Mouse (Mus musculus) heart, adult 2 months (tissue): Measurements from ENCODE around the gene Epb41l2. TPM values are rescaled to one million over a fixed set of nuclear protein-coding genes. Genes with fewer than 3 reads are reported as not detected.

Source experiments
- DNase-seq, 2 experiments: peaks; one replicate each; pipeline ENCODE4 v3.0.0; 2021
- H3K27ac ChIP-seq: fragments of 200-600 bp; 2 replicates; pipeline ENCODE4 v1.8.1; 2022
- H3K27me3 ChIP-seq: fragments of 200-500 bp; 2 replicates; pipeline ENCODE4 v1.6.1; 2012; ENCODE audit warnings: mild to moderate bottlenecking, low read length, inconsistent platforms, mixed read lengths; ENCODE audit not compliant: control insufficient read depth, insufficient read depth
- H3K36me3 ChIP-seq: fragments of 200-500 bp; 2 replicates; pipeline ENCODE4 v1.6.1; 2012; ENCODE audit warnings: low read length, inconsistent platforms; ENCODE audit not compliant: control insufficient read depth, insufficient read depth
- H3K4me1 ChIP-seq: fragments of 200-500 bp; 2 replicates; pipeline ENCODE4 v1.6.1; 2011; ENCODE audit warnings: low read length; ENCODE audit not compliant: control insufficient read depth, insufficient read depth
- H3K4me3 ChIP-seq: fragments of 200-600 bp; 2 replicates; pipeline ENCODE4 v1.8.1; 2022
- H3K79me2 ChIP-seq: fragments of 200-500 bp; replicated peaks from 2 replicates; pipeline ENCODE4 v1.6.1; 2012; ENCODE audit warnings: mild to moderate bottlenecking, inconsistent platforms, low read length, moderate library complexity, mixed read lengths; ENCODE audit not compliant: control insufficient read depth, insufficient read depth
- H3K9ac ChIP-seq: fragments of 200-500 bp; 2 replicates; pipeline ENCODE4 v1.6.1; 2012; ENCODE audit warnings: low read depth, mild to moderate bottlenecking, control low read depth, inconsistent platforms, low read length, mixed read lengths
- CTCF ChIP-seq: fragments of 200-600 bp; IDR thresholded peaks from 2 replicates; pipeline ENCODE4 v1.8.1; 2022; ENCODE audit warnings: antibody characterized with exemption, mild to moderate bottlenecking, moderate library complexity
- EP300 ChIP-seq: fragments of 200-500 bp; IDR thresholded peaks from 2 replicates; pipeline ENCODE4 v1.6.1; 2011; ENCODE audit warnings: low read depth, low read length, control low read depth; ENCODE audit not compliant: insufficient read depth
- POLR2A ChIP-seq: fragments of 200-500 bp; IDR thresholded peaks from 2 replicates; pipeline ENCODE4 v1.6.1; 2011; ENCODE audit warnings: mild to moderate bottlenecking, low read depth, low read length, control low read depth; ENCODE audit not compliant: insufficient read depth
- WGBS: fragments of 180-500 bp; shearing (Covaris S2); methylation state at CpG from one replicate; pipeline ENCODE4 v1.1.7; 2018; 5-methylcytosine and 5-hydroxymethylcytosine counted together
- intact Hi-C: fragments of 180-260 bp; cut with DNase I; formaldehyde crosslinking; loops from one replicate; pipeline ENCODE4 v1.15.1; 2025
- polyA plus RNA-seq: library from polyadenylated mRNA; depleted of rRNA; stranded (reverse); fragments of >200 nt; gene quantifications from 2 replicates; pipeline ENCODE4 v1.2.3, GENCODE M21; 2012
- total RNA-seq, 2 experiments: library from RNA; stranded (reverse); gene quantifications; 2 replicates each; pipeline ENCODE4 v1.2.3; 2021

Epb41l2 gene
- total and polyA plus RNA-seq, 3 experiments = 24.0 to 49.1 (median 40.5) TPM

DNA sequence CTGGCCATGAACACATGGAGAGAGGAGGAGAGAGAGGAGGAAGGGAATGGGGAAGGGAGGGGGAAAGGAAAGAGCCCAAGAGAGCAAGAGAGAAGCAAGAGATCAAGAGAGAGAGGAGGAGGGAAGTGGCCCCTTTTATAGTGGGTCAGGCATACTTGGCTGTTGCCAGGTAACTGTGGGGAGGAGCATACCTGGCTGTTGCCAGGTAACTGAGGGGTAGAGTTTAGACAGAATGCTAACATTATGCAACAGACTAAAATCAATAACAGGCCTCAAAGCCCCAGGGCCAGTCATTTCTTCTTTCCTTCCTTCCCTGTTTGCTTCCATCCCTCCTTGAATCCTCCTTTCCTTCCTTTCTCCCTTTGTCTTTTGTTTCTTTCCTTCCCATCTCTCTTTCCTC lies 41.9 kb upstream of the Epb41l2 start:
- Histone ChIP-seq H3K27me3 (no peaks in the 10 kb centered on the region), H3K27ac (no peak overlapping the region), H3K4me3 (no peak overlapping the region), H3K36me3 (no peaks in the 10 kb centered on the region; the same call in 1 of the 2 replicates), H3K79me2 (no peaks in the 10 kb centered on the region), H3K9ac (no peak overlapping the region), H3K4me1 (no peaks in the 10 kb centered on the region)
- intact Hi-C loops = no loop called here
- no peak for TF ChIP-seq POLR2A
- no peak for TF ChIP-seq EP300
- TF ChIP-seq CTCF = no peak
- DNase-seq = no peak

DNA sequence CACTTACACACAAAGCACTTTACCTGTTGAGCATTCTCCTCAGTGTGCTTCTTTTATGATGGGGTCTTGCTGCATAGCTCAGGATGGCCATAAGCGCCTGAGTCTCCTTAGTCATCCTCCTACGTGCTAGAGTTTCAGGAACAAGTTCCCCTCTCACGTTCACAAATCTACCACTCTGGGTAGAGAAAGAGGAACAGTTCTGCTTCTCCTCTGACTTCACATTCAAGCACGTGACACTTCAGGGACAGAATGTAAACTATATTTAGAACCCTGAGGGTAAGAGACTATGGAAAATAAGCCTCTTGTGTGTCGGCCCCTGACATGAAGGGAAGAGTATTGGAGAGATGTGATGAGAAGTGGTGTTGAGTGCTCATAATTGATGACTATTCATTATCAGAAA lies 41.2 kb upstream of the Epb41l2 start:
- H3K4me1 ChIP-seq = no peaks in the 10 kb centered on the region
- no peak for DNase-seq
- H3K27me3 ChIP-seq = no peaks in the 10 kb centered on the region
- intact Hi-C loops = no loop called here
- H3K4me3 ChIP-seq = no peak overlapping the region
- no peak for TF ChIP-seq CTCF
- no peak for TF ChIP-seq EP300
- no peak for TF ChIP-seq POLR2A
- H3K36me3 ChIP-seq = no peaks in the 10 kb centered on the region; the same call in 1 of the 2 replicates
- no peak overlapping the region for H3K27ac ChIP-seq
- H3K9ac ChIP-seq = no peak overlapping the region
- H3K79me2 ChIP-seq = no peaks in the 10 kb centered on the region
- whole genome bisulfite sequencing = 54% methylated on average over 5 of the region's 5 CpGs

DNA sequence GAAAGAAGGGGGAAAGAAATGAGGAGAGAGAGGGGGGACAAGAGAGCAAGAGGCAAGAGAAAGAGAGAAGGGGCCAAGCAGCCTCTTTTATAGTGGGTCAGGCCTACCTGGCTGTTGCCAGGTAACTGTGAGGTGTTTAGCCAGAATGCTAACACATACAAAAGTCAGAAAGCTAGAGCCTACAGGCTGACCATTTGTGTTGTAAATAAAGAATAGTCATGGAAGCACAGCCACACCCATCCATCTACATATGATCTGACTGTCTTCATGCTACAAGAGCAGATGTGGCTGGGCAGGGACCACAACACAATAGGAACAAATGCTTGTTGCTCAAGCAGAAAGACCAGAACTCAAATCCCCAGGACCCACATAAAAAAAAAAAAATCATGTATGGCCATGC lies 40.1 kb upstream of the Epb41l2 start:
- DNase-seq = no peak
- no peaks in the 10 kb centered on the region for H3K79me2 ChIP-seq
- no peaks in the 10 kb centered on the region for H3K27me3 ChIP-seq
- intact Hi-C loops = no loop called here
- no peak overlapping the region for H3K27ac ChIP-seq
- TF ChIP-seq POLR2A = no peak
- TF ChIP-seq EP300 = no peak
- no peak for TF ChIP-seq CTCF
- no peaks in the 10 kb centered on the region for H3K4me1 ChIP-seq
- no peak overlapping the region for H3K9ac ChIP-seq
- no peaks in the 10 kb centered on the region; the same call in 1 of the 2 replicates for H3K36me3 ChIP-seq
- no peak overlapping the region for H3K4me3 ChIP-seq

DNA sequence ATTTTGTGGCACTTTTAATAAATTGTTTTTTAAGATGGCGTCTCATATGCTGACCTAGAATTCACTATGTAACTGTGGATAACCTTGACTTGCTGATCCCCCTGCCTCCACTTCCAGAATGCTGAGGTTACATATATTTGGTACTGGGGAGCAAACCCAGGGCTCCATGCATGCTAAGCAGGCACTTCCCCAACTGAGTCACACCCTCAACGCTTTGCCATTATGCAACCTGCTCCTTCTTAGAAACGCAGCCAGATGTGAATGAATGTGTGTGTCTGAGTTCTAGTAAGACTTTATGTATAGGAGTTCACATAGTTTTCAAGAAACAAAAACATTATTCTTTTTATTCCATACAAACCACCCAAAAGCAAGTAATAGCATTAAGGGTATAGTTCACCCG lies 38.4 kb upstream of the Epb41l2 start:
- Histone ChIP-seq H3K36me3 (no peaks in the 10 kb centered on the region; the same call in 1 of the 2 replicates), H3K9ac (no peak overlapping the region), H3K4me3 (no peak overlapping the region), H3K4me1 (no peaks in the 10 kb centered on the region; the same call in none of the 2 replicates), H3K79me2 (no peaks in the 10 kb centered on the region), H3K27me3 (no peaks in the 10 kb centered on the region), H3K27ac (no peak overlapping the region)
- no peak for DNase-seq
- TF ChIP-seq EP300 = no peak
- no peak for TF ChIP-seq POLR2A
- no peak for TF ChIP-seq CTCF
- 88% methylated on average over 4 of the region's 4 CpGs for WGBS
- intact Hi-C loops = no loop called here

DNA sequence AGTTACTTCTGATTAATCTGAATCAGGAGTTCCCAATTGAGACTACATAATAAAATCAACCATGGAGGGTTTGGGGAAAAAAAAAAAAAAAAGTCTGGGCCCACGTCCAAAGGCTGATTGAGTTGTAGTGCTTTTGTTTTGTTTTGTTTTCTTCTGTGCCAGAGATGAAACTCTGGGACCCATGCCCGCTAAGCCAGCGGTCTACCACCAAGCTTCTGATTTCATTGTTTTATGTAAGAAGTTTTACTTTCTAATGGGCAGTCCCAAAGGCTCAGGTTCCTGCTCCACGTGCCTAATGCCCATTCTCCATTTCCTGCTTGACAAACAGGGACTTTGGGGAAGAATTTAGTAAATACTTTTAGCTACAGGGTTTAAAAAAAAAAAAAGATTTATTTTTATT lies 33.9 kb upstream of the Epb41l2 start:
- H3K36me3 ChIP-seq = no peaks in the 10 kb centered on the region
- TF ChIP-seq EP300 (no peak), POLR2A (no peak), CTCF (no peak)
- H3K79me2 ChIP-seq = no peaks in the 10 kb centered on the region
- DNase-seq = no peak
- H3K4me3 ChIP-seq = no peak overlapping the region
- H3K27me3 ChIP-seq = no peaks in the 10 kb centered on the region
- H3K27ac ChIP-seq = no peak overlapping the region
- 35% methylated on average over 4 of the region's 4 CpGs for WGBS
- intact Hi-C loops = no loop called here
- H3K4me1 ChIP-seq = no peaks in the 10 kb centered on the region; the same call in none of the 2 replicates
- no peak overlapping the region for H3K9ac ChIP-seq

DNA sequence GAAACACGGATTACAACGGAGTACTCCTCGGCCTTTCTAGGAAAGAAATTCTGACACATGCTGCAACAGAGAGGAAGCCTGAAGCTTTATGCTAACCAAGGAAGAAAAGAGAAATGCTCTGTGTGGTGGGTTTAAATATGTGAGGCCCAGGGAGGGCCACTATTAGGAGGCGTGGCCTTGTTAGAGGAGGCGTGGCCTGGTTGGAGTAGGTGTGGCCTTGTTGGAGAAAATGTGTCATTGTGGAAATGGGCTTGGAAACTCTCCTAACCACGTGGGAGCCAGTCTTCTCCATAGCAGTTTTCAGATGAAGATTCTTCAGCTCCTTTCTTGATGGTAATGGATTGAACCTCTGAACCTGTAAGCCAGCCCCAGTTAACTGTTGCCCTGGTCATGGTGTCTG lies 32.1 kb upstream of the Epb41l2 start:
- Histone ChIP-seq H3K36me3 (peaks cover 3% of the 10 kb centered on the region; the same call in 1 of the 2 replicates), H3K27me3 (no peaks in the 10 kb centered on the region), H3K27ac (no peak overlapping the region), H3K79me2 (no peaks in the 10 kb centered on the region), H3K9ac (no peak overlapping the region), H3K4me3 (no peak overlapping the region), H3K4me1 (peaks cover 8% of the 10 kb centered on the region)
- TF ChIP-seq CTCF (no peak), EP300 (no peak), POLR2A (no peak)
- WGBS = 79% methylated on average over 6 of the region's 6 CpGs
- no peak for DNase-seq
- intact Hi-C loops = no loop called here
